Mouse (Mus musculus): ENCODE data around the gene Hrc. TPM values are rescaled to one million over a fixed set of nuclear protein-coding genes. Genes with fewer than 3 reads are reported as not detected.

The Hrc gene
- polyA plus RNA-seq, 1 experiment from 2014 or later = 0.65 TPM

DNA sequence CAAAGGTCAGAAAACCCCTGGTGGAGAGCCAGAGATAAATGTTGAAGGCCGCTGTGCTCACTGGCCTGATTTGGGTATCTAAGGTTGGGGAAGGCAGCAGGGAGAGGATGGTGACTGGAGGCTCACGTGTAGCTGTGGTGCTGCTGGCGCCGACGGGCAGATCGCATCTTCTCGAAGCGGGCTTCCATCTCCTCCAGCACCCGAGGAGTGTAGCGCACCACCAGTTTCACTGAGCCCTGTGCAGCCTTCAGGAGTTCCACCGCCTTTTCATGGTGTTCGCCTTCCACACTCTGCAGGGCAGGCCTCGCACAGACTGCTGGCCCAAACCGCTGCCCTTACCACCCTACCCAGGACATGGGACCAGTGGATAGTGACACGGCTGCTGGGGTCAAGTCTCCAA is 33.1 kb downstream of the Hrc start:
- Histone ChIP-seq H3K4me3 (peak overlapping the region; percentile 84), H3K27ac (replicated peaks) (peak overlapping the region; percentile 83; the same call in 1 of the 2 replicates), H3K4me2 (peak overlapping the region; percentile 69), H3K9ac (peak overlapping the region; percentile 41; the same call in 1 of the 2 replicates), H3K4me1 (replicated peaks) (peaks cover 51% of the 10 kb centered on the region), H3K27me3 (peaks cover 12% of the 10 kb centered on the region), H3K36me3 (peaks cover 6% of the 10 kb centered on the region; the same call in 1 of the 2 replicates), H3K9me3 (no peaks in the 10 kb centered on the region)
- 79% methylated on average over 15 of the region's 15 CpGs for WGBS
- ATAC-seq (ENCODE audit: low FRiP score, low read depth) = no peak

DNA sequence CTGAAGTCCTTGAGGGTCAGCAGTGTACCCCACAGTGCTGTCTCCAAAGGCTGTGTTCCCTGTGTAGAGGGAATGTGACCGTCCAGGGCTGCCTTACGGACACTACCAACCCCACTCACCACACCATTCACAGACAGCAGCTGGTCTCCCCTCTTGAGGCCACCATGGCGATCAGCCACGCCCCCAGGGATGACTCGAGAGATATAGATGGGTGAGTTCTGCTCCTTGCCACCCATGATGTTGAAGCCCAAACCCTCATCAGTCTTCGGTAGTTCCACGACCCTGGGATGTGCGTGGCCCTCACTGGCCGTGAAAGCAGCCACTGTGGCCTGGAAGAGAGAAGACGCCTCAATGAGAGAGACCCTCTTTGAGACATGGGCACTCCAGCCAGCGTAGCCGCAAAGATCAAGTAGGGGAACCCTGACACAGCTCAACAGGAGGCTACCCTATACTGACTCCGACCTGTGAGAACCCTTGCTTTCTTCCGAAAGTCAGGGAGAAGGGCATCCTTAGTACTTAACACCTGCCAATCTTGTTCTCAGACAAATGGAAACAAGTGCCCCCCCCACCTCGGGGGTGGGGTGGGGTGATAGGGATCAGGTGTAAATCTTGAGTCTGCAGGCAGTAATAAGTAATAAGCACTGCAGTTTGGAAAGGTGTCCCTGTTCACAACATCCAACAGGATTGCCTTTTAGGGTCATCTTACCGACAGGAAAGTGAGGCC is 34.1 kb downstream of the Hrc start:
- Histone ChIP-seq H3K4me1 (replicated peaks) (peaks cover 51% of the 10 kb centered on the region), H3K9me3 (no peaks in the 10 kb centered on the region), H3K27ac (replicated peaks) (no peak overlapping the region), H3K9ac (no peak overlapping the region), H3K27me3 (peaks cover 9% of the 10 kb centered on the region), H3K36me3 (peaks cover 13% of the 10 kb centered on the region; the same call in 1 of the 2 replicates), H3K4me3 (peak overlapping the region; percentile 54), H3K4me2 (peak overlapping the region; percentile 95)
- 73% methylated on average over 16 of the region's 16 CpGs for WGBS
- ATAC-seq (ENCODE audit: low FRiP score, low read depth) = no peak

DNA sequence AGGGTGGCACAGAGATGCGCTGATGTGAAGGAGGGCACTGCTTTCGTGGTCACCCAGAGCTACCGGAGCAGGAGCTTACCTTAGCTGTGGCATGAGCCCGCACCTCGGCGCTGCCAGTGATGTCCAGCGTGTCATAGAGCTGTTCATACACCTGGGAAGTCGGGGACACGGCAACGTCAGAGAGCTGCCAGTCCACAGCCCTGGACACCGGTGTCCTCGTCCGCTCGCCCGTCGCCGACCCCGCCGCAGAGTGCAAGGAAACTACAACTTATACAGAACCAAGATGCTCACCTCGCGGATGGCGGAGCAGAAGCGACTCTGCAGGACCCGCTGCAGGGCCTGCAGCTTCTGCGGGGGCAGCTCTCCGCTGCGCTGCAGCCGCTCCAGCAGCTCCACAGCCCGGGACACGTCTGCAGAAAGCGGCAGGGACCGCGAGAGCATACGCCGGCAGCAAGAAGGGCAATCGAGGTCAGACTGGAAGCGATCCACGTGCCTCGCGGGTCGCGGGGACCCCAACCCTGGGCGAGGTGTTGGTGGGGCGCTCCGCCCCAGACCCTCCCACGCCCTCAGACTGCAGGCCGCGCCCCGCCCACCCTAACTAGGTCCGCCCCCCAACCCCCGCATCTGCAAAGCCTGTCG is 34.9 kb downstream of the Hrc start:
- 10% methylated on average over 46 of the region's 52 CpGs for WGBS
- no peak; the same call in 1 of the 2 replicates for ATAC-seq (ENCODE audit: low FRiP score, low read depth)

DNA sequence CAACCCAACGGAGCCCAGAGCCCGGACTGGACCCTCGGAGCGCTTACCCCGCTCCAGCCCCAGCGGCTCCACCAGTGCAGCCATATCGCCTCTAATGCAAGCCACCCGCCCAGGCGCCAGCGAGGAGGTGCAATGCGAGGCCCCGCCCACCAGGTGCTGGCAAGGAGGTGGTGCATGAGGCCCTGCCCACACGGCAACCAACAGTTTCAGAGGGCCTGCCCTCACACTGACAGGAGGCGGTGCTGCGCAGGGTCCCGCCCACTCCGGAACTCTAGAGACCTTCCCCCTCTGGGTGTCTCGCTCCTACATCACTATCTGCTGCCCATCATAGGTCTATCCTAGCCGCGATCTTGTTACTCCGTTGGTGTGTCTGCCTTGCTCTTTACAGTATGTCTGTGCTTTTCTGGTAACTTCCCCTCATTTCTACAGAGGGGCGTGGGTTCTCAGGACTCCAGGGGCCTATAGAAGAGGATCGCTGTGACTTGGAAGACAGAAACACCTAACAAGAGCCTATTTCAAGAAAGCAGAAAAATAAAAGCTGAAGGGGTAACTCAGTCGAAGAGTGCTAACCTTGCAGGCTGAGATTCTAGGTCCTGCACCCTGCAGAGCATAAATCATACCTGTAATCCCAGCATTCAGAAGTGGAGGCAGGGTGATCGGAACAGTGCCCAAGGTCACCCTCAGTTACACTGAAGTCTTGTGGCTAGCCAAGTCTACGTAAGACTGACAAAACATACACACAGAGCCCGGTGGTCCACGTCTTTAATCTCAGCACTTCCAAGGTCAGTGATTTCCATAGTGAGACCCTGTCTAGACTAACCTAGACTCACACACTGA is 35.6 kb downstream of the Hrc start, which contains the start of gene Lin7b:
TSS of gene Lin7b (minus strand) at position 109 of the 837 bp plus-strand sequence.
- Histone ChIP-seq H3K9me3 (no peaks in the 10 kb centered on the region), H3K36me3 (peaks cover 22% of the 10 kb centered on the region), H3K4me2 (peak within 1 kb of the TSS; percentile 95), H3K4me1 (replicated peaks) (peaks cover 37% of the 10 kb centered on the region), H3K27me3 (peaks cover 9% of the 10 kb centered on the region), H3K27ac (replicated peaks) (peak within 1 kb of the TSS; percentile 20; the same call in 1 of the 2 replicates), H3K9ac (peak within 1 kb of the TSS; percentile 53), H3K4me3 (peak within 1 kb of the TSS; percentile 54)
- 12% methylated on average over 24 of the region's 28 CpGs for WGBS
- ATAC-seq (ENCODE audit: low FRiP score, low read depth) = peak; percentile 57

More for the DNA sequence above, 34.9 kb downstream of the Hrc start:
- peaks cover 45% of the 10 kb centered on the region for H3K4me1 ChIP-seq (replicated peaks)
- H3K9me3 ChIP-seq = no peaks in the 10 kb centered on the region
- H3K9ac ChIP-seq = peak overlapping the region; percentile 53
- peak overlapping the region; percentile 95 for H3K4me2 ChIP-seq
- peak overlapping the region; percentile 54 for H3K4me3 ChIP-seq
- peaks cover 9% of the 10 kb centered on the region for H3K27me3 ChIP-seq
- H3K27ac ChIP-seq (replicated peaks) = peak overlapping the region; percentile 20; the same call in 1 of the 2 replicates
- peaks cover 17% of the 10 kb centered on the region; the same call in 1 of the 2 replicates for H3K36me3 ChIP-seq

DNA sequence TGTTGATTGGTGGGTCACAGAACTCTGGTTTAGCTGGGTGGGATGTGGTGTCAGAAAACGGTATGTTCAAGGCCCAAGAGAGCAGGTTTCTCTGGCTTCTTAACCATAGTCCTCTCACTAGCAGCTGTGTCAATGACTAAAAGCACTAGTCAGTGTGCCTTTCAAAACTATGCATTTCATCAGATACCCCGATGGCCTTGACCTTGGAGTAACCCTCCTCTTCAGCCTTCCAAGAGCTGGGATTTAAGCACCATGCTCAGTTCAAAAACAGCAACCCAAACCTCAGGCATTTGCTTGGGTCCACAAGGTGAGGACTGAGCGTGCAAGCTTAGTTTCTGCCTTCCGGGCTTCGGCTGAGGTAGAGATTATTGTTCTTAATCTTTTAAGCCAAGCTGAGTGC is 37.3 kb downstream of the Hrc start:
- WGBS = 86% methylated on average over 5 of the region's 5 CpGs
- Histone ChIP-seq H3K27ac (replicated peaks) (no peak overlapping the region), H3K4me2 (no peak overlapping the region), H3K27me3 (peaks cover 9% of the 10 kb centered on the region), H3K4me1 (replicated peaks) (peaks cover 34% of the 10 kb centered on the region), H3K4me3 (no peak overlapping the region), H3K36me3 (peaks cover 38% of the 10 kb centered on the region), H3K9ac (no peak overlapping the region), H3K9me3 (no peaks in the 10 kb centered on the region)
- no peak for ATAC-seq (ENCODE audit: low FRiP score, low read depth)

DNA sequence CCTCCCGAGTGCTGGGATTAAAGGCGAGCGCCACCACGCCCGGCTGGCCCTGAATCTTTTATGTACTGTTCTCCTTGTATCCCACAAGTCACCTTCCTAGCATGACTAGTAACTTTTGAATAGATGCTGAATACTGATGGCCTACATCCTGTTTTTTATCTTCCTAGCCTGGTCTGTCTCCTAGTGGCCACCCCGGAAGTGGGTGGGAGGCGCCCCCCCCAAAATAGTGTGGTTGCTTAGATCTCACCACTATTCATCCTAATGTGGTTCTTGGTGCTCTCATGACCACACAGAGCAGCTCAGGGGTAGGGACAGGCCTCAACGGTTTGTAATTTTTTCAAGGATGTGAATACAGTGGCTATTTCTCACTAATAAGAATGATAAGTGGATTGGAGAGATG is 39.5 kb downstream of the Hrc start:
- WGBS = 96% methylated on average over 8 of the region's 8 CpGs
- peaks cover 60% of the 10 kb centered on the region for H3K36me3 ChIP-seq
- H3K4me1 ChIP-seq (replicated peaks) = peaks cover 14% of the 10 kb centered on the region
- H3K4me3 ChIP-seq = no peak overlapping the region
- H3K9ac ChIP-seq = no peak overlapping the region
- H3K4me2 ChIP-seq = no peak overlapping the region
- H3K9me3 ChIP-seq = no peaks in the 10 kb centered on the region
- no peak overlapping the region for H3K27ac ChIP-seq (replicated peaks)
- no peak for ATAC-seq (ENCODE audit: low FRiP score, low read depth)
- H3K27me3 ChIP-seq = no peaks in the 10 kb centered on the region

DNA sequence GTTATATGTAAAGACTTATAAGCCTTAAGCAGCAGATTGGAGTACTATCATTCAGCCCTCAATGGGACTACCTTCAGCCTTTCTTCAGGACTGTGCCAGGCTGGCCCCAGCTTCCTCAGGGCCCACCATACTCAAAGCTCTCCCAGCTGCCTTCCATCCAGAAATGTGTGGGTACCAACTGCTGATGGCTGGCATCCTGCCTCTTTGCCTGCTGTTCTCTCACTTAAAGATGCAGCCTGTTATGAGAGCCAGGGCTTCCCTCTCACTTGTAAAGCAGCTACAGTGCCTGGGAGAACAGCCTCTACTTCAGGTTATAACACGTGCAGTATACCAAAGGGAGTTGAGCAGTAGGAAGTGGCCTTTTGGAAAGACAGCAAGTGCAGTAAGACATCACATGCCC is 41.0 kb downstream of the Hrc start:
- no peaks in the 10 kb centered on the region for H3K27me3 ChIP-seq
- no peak overlapping the region for H3K4me2 ChIP-seq
- 73% methylated on average over 1 of the region's 1 CpGs for WGBS
- H3K36me3 ChIP-seq = peaks cover 74% of the 10 kb centered on the region
- H3K9ac ChIP-seq = no peak overlapping the region
- no peak overlapping the region for H3K4me3 ChIP-seq
- ATAC-seq (ENCODE audit: low FRiP score, low read depth) = no peak
- no peaks in the 10 kb centered on the region for H3K4me1 ChIP-seq (replicated peaks)
- no peaks in the 10 kb centered on the region for H3K9me3 ChIP-seq
- H3K27ac ChIP-seq (replicated peaks) = no peak overlapping the region

DNA sequence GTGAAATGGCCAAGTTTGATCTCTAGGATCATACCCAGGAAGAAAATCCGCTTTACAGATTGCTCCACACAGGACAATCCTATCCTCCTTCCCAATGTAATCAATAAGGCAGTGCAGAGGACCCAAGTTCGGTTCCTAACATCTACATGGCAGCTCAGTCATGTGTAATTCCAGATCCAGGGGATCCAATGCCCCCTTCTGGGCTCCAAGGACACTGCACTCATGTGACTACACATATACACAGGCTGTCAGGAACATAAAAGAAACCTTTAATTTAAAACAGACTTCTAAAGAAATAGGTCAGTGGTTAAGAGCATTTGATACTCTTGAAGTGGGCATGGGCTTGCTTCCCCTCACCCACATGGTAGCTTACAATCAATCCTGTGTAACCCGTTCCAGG is 51.0 kb downstream of the Hrc start:
- Histone ChIP-seq H3K4me3 (no peak overlapping the region), H3K27me3 (no peaks in the 10 kb centered on the region), H3K9ac (no peak overlapping the region), H3K27ac (replicated peaks) (no peak overlapping the region), H3K36me3 (peaks cover 94% of the 10 kb centered on the region), H3K9me3 (no peaks in the 10 kb centered on the region), H3K4me1 (replicated peaks) (no peaks in the 10 kb centered on the region), H3K4me2 (no peak overlapping the region)
- ATAC-seq (ENCODE audit: low FRiP score, low read depth) = no peak
- WGBS = 93% methylated on average over 3 of the region's 3 CpGs

Other genes with a start within 250 kb of the Hrc start
- 71.7 and 88.1 TPM in 2 replicates for gene Rcn3, start 243.1 kb upstream of the Hrc start, polyA plus RNA-seq (2015; fragmentation: Nextera tagmentation; extraction: Ambion mirVana)
- gene Fcgrt, start 231.4 kb upstream of the Hrc start, polyA plus RNA-seq (2015; fragmentation: Nextera tagmentation; extraction: Ambion mirVana) = 33.9 and 36.9 TPM in 2 replicates
- 762 and 841 TPM in 2 replicates for gene Rps11, start 210.9 kb upstream of the Hrc start, polyA plus RNA-seq (2015; fragmentation: Nextera tagmentation; extraction: Ambion mirVana)
- 624 and 661 TPM in 2 replicates for gene Rpl13a, start 206.5 kb upstream of the Hrc start, polyA plus RNA-seq (2015; fragmentation: Nextera tagmentation; extraction: Ambion mirVana)
- not detected in 2 replicates for gene Gm45713, start 199.1 kb upstream of the Hrc start, polyA plus RNA-seq (2015; fragmentation: Nextera tagmentation; extraction: Ambion mirVana)
- 2.0 and 2.7 TPM in 2 replicates for gene Flt3l, start 198.9 kb upstream of the Hrc start, polyA plus RNA-seq (2015; fragmentation: Nextera tagmentation; extraction: Ambion mirVana)
- 92.4 and 98.8 TPM in 2 replicates for gene Pih1d1, start 181.0 kb upstream of the Hrc start, polyA plus RNA-seq (2015; fragmentation: Nextera tagmentation; extraction: Ambion mirVana)
- gene Aldh16a1, start 180.7 kb upstream of the Hrc start, polyA plus RNA-seq (2015; fragmentation: Nextera tagmentation; extraction: Ambion mirVana) = 20.8 and 21.9 TPM in 2 replicates
- gene Slc17a7, start 171.3 kb upstream of the Hrc start, polyA plus RNA-seq (2015; fragmentation: Nextera tagmentation; extraction: Ambion mirVana) = 0.71 and 1.5 TPM in 2 replicates
- not detected in 2 replicates for gene Gfy, start 155.7 kb upstream of the Hrc start, polyA plus RNA-seq (2015; fragmentation: Nextera tagmentation; extraction: Ambion mirVana)
- 0.71 and 3.2 TPM in 2 replicates for gene Pth2, start 154.3 kb upstream of the Hrc start, polyA plus RNA-seq (2015; fragmentation: Nextera tagmentation; extraction: Ambion mirVana)
- 0.57 and 0.77 TPM in 2 replicates for gene Ccdc155, start 130.4 kb upstream of the Hrc start, polyA plus RNA-seq (2015; fragmentation: Nextera tagmentation; extraction: Ambion mirVana)
- gene Dkkl1, start 123.1 kb upstream of the Hrc start, polyA plus RNA-seq (2015; fragmentation: Nextera tagmentation; extraction: Ambion mirVana) = 10.8 and 11.9 TPM in 2 replicates
- 54.2 and 69.9 TPM in 2 replicates for gene Tead2, start 119.5 kb upstream of the Hrc start, polyA plus RNA-seq (2015; fragmentation: Nextera tagmentation; extraction: Ambion mirVana)
- gene Cd37, start 96.2 kb upstream of the Hrc start, polyA plus RNA-seq (2015; fragmentation: Nextera tagmentation; extraction: Ambion mirVana) = 1.4 and 1.7 TPM in 2 replicates
- gene Slc6a16, start 94.2 kb upstream of the Hrc start, polyA plus RNA-seq (2015; fragmentation: Nextera tagmentation; extraction: Ambion mirVana) = 0.62 and 1.3 TPM in 2 replicates
- gene Slc6a21, start 57.8 kb upstream of the Hrc start, polyA plus RNA-seq (2015; fragmentation: Nextera tagmentation; extraction: Ambion mirVana) = 0.16 TPM in 1 of 2 replicates, not detected in the other
- 11.3 TPM in 2 replicates for gene Trpm4, start 1.5 kb upstream of the Hrc start, polyA plus RNA-seq (2015; fragmentation: Nextera tagmentation; extraction: Ambion mirVana)
- 29.9 and 32.1 TPM in 2 replicates for gene Ppfia3, start 31.7 kb downstream of the Hrc start, polyA plus RNA-seq (2015; fragmentation: Nextera tagmentation; extraction: Ambion mirVana)
- gene Lin7b, start 35.3 kb downstream of the Hrc start, polyA plus RNA-seq (2015; fragmentation: Nextera tagmentation; extraction: Ambion mirVana) = 33.7 and 38.7 TPM in 2 replicates
- 179 and 183 TPM in 2 replicates for gene Snrnp70, start 60.5 kb downstream of the Hrc start, polyA plus RNA-seq (2015; fragmentation: Nextera tagmentation; extraction: Ambion mirVana)
- not detected in 2 replicates for gene Kcna7, start 70.4 kb downstream of the Hrc start, polyA plus RNA-seq (2015; fragmentation: Nextera tagmentation; extraction: Ambion mirVana)
- gene Ntf5, start 78.4 kb downstream of the Hrc start, polyA plus RNA-seq (2015; fragmentation: Nextera tagmentation; extraction: Ambion mirVana) = 0.17 TPM in 1 of 2 replicates, not detected in the other
- 0.92 and 2.0 TPM in 2 replicates for gene Lhb, start 85.5 kb downstream of the Hrc start, polyA plus RNA-seq (2015; fragmentation: Nextera tagmentation; extraction: Ambion mirVana)
- 23.4 and 25.1 TPM in 2 replicates for gene Gys1, start 99.6 kb downstream of the Hrc start, polyA plus RNA-seq (2015; fragmentation: Nextera tagmentation; extraction: Ambion mirVana)
- gene Ruvbl2, start 102.8 kb downstream of the Hrc start, polyA plus RNA-seq (2015; fragmentation: Nextera tagmentation; extraction: Ambion mirVana) = 108 and 110 TPM in 2 replicates
- gene Ftl1, start 124.6 kb downstream of the Hrc start, polyA plus RNA-seq (2015; fragmentation: Nextera tagmentation; extraction: Ambion mirVana) = 5,657 and 5,762 TPM in 2 replicates
- gene Bax, start 131.6 kb downstream of the Hrc start, polyA plus RNA-seq (2015; fragmentation: Nextera tagmentation; extraction: Ambion mirVana) = 245 and 250 TPM in 2 replicates
- 0.13 and 0.30 TPM in 2 replicates for gene Tulp2, start 146.6 kb downstream of the Hrc start, polyA plus RNA-seq (2015; fragmentation: Nextera tagmentation; extraction: Ambion mirVana)
- gene Gm45808, start 151.5 kb downstream of the Hrc start, polyA plus RNA-seq (2015; fragmentation: Nextera tagmentation; extraction: Ambion mirVana) = not detected in 2 replicates
- 4.5 and 4.6 TPM in 2 replicates for gene Dhdh, start 153.5 kb downstream of the Hrc start, polyA plus RNA-seq (2015; fragmentation: Nextera tagmentation; extraction: Ambion mirVana)
- 137 TPM in 2 replicates for gene Nucb1, start 175.1 kb downstream of the Hrc start, polyA plus RNA-seq (2015; fragmentation: Nextera tagmentation; extraction: Ambion mirVana)
- 13.8 and 14.4 TPM in 2 replicates for gene Ppp1r15a, start 191.0 kb downstream of the Hrc start, polyA plus RNA-seq (2015; fragmentation: Nextera tagmentation; extraction: Ambion mirVana)
- gene Plekha4, start 191.0 kb downstream of the Hrc start, polyA plus RNA-seq (2015; fragmentation: Nextera tagmentation; extraction: Ambion mirVana) = 2.5 and 3.3 TPM in 2 replicates
- 0.18 and 0.26 TPM in 2 replicates for gene Hsd17b14, start 219.6 kb downstream of the Hrc start, polyA plus RNA-seq (2015; fragmentation: Nextera tagmentation; extraction: Ambion mirVana)
- gene Bcat2, start 234.9 kb downstream of the Hrc start, polyA plus RNA-seq (2015; fragmentation: Nextera tagmentation; extraction: Ambion mirVana) = 22.2 and 22.7 TPM in 2 replicates